Mouse (Mus musculus) CH12.LX (cell line): ENCODE results near the gene Prdm10. TPM values are rescaled to one million over a fixed set of nuclear protein-coding genes. Genes with fewer than 3 reads are reported as not detected.

Experiments used
- DNase-seq: peaks from one replicate; pipeline ENCODE4 v3.0.0-alpha.2; 2013; ENCODE audit errors: extremely low read depth
- H3K27ac ChIP-seq: 2 replicates; pipeline ENCODE4 v1.5.1; 2012; ENCODE audit warnings: low read depth, mild to moderate bottlenecking, control low read depth, moderate library complexity; ENCODE audit not compliant: insufficient read depth
- H3K27me3 ChIP-seq: replicated peaks from 2 replicates; pipeline ENCODE3; 2012; ENCODE audit warnings: inconsistent platforms
- H3K36me3 ChIP-seq, 2 experiments: replicated peaks in 1 of 2; 2 replicates each; pipeline versions ENCODE3 to v1.6.1; 2012; ENCODE audit warnings: inconsistent platforms in 1 of 2, low read length in 1 of 2, mild to moderate bottlenecking in 1 of 2, mixed read lengths in 1 of 2, moderate library complexity in 1 of 2; ENCODE audit not compliant: control insufficient read depth in 1 of 2, insufficient read depth in 1 of 2
- H3K4me1 ChIP-seq, 2 experiments: 2 replicates each; pipeline ENCODE4 v1.6.1; 2012; ENCODE audit warnings: inconsistent platforms in 1 of 2, moderate library complexity in 1 of 2; ENCODE audit not compliant: insufficient read depth in 2 of 2, control insufficient read depth in 1 of 2
- H3K4me2 ChIP-seq: 2 replicates; pipeline ENCODE4 v1.6.1; 2012; ENCODE audit warnings: low read depth, mild to moderate bottlenecking, control low read depth; ENCODE audit not compliant: poor library complexity, insufficient read depth, severe bottlenecking
- H3K4me3 ChIP-seq, 3 experiments: fragments of 150-350 bp in 1 of 3; sonication (generic) in 1 of 3; replicated peaks in 1 of 3; 2 replicates each; pipeline versions ENCODE3 to v1.5.1; 2011 to 2012; ENCODE audit warnings: low read depth in 2 of 3, low read length in 2 of 3, mild to moderate bottlenecking in 2 of 3, moderate library complexity in 2 of 3, control low read depth in 1 of 3, improper control_type of control experiment in 1 of 3, inconsistent platforms in 1 of 3, mixed read lengths in 1 of 3; ENCODE audit not compliant: poor library complexity in 1 of 3
- H3K79me2 ChIP-seq: replicated peaks from 2 replicates; pipeline ENCODE4 v1.6.1; 2012; ENCODE audit warnings: mild to moderate bottlenecking, moderate library complexity; ENCODE audit not compliant: control insufficient read depth, poor library complexity, insufficient read depth, severe bottlenecking; ENCODE audit errors: extremely low read depth
- H3K9ac ChIP-seq: 2 replicates; pipeline ENCODE4 v1.6.1; 2012; ENCODE audit warnings: low read depth, mild to moderate bottlenecking, control low read depth, moderate library complexity; ENCODE audit not compliant: insufficient read depth
- H3K9me3 ChIP-seq: replicated peaks from 2 replicates; pipeline ENCODE3; 2012; ENCODE audit warnings: low read length, inconsistent platforms, mixed read lengths
- CTCF ChIP-seq, 2 experiments: IDR thresholded peaks in 1 of 2; conservative IDR thresholded peaks in 1 of 2; 2 replicates each; pipeline ENCODE4 v1.5.1; 2011 to 2012; ENCODE audit warnings: low read depth in 2 of 2, low read length in 2 of 2, improper control_type of control experiment in 1 of 2, inconsistent platforms in 1 of 2, mild to moderate bottlenecking in 1 of 2, moderate library complexity in 1 of 2
- EP300 ChIP-seq: IDR thresholded peaks from 2 replicates; pipeline ENCODE4 v1.6.1; 2011; ENCODE audit warnings: low read length, improper control_type of control experiment
- GABPA ChIP-seq: IDR thresholded peaks from 2 replicates; pipeline ENCODE4 v1.6.1; 2012; ENCODE audit warnings: low read depth, low read length, improper control_type of control experiment, inconsistent platforms; ENCODE audit not compliant: insufficient replicate concordance
- HCFC1 ChIP-seq: IDR thresholded peaks from 2 replicates; pipeline ENCODE4 v1.6.1; 2012; ENCODE audit warnings: low read depth, mild to moderate bottlenecking, inconsistent platforms, low read length, improper control_type of control experiment
- IRF4 ChIP-seq: IDR thresholded peaks from 2 replicates; pipeline ENCODE4 v1.6.1; 2014; ENCODE audit warnings: low read depth, mild to moderate bottlenecking, inconsistent platforms, low read length, improper control_type of control experiment
- JUND ChIP-seq: conservative IDR thresholded peaks from 2 replicates; pipeline ENCODE4 v1.6.1; 2011; ENCODE audit warnings: low read depth, low read length, improper control_type of control experiment
- KAT2A ChIP-seq: IDR thresholded peaks from 2 replicates; pipeline ENCODE4 v1.6.1; 2012; ENCODE audit warnings: low read length, improper control_type of control experiment, inconsistent platforms; ENCODE audit not compliant: insufficient replicate concordance
- MAFK ChIP-seq: IDR thresholded peaks from 2 replicates; pipeline ENCODE4 v1.6.1; 2011; ENCODE audit warnings: low read length, improper control_type of control experiment; ENCODE audit not compliant: insufficient replicate concordance
- MAX ChIP-seq: IDR thresholded peaks from 2 replicates; pipeline ENCODE4 v1.6.1; 2011; ENCODE audit warnings: low read length, improper control_type of control experiment
- MAZ ChIP-seq: IDR thresholded peaks from 2 replicates; pipeline ENCODE4 v1.6.1; 2012; ENCODE audit warnings: low read depth, mild to moderate bottlenecking, inconsistent platforms, low read length, improper control_type of control experiment, moderate library complexity
- MXI1 ChIP-seq: IDR thresholded peaks from 2 replicates; pipeline ENCODE4 v1.6.1; 2011; ENCODE audit warnings: mild to moderate bottlenecking, low read depth, low read length, improper control_type of control experiment
- MYC ChIP-seq: IDR thresholded peaks from 2 replicates; pipeline ENCODE4 v1.6.1; 2011; ENCODE audit warnings: low read depth, mild to moderate bottlenecking, improper control_type of control experiment, low read length
- NELFE ChIP-seq: IDR thresholded peaks from 2 replicates; pipeline ENCODE4 v1.6.1; 2011; ENCODE audit warnings: low read depth, low read length, improper control_type of control experiment
- PAX5 ChIP-seq: IDR thresholded peaks from 2 replicates; pipeline ENCODE4 v1.6.1; 2012; ENCODE audit warnings: low read length, inconsistent platforms, mixed read lengths
- POLR2AphosphoS2 ChIP-seq: IDR thresholded peaks from 2 replicates; pipeline ENCODE4 v1.6.1; 2011; ENCODE audit warnings: low read depth, low read length, improper control_type of control experiment
- RAD21 ChIP-seq: IDR thresholded peaks from 2 replicates; pipeline ENCODE4 v1.6.1; 2011; ENCODE audit warnings: low read depth, mild to moderate bottlenecking, low read length, improper control_type of control experiment, moderate library complexity
- SMC3 ChIP-seq: IDR thresholded peaks from 2 replicates; pipeline ENCODE4 v1.6.1; 2011; ENCODE audit warnings: low read depth, low read length, improper control_type of control experiment
- TCF12 ChIP-seq: IDR thresholded peaks from 2 replicates; pipeline ENCODE4 v1.6.1; 2014; ENCODE audit warnings: low read depth, mild to moderate bottlenecking, inconsistent platforms, low read length, improper control_type of control experiment
- UBTF ChIP-seq: IDR thresholded peaks from 2 replicates; pipeline ENCODE4 v1.6.1; 2012; ENCODE audit warnings: low read depth, mild to moderate bottlenecking, inconsistent platforms, low read length, improper control_type of control experiment, moderate library complexity
- ZC3H11A ChIP-seq: IDR thresholded peaks from 2 replicates; pipeline ENCODE4 v1.6.1; 2012; ENCODE audit warnings: low read depth, mild to moderate bottlenecking, inconsistent platforms, low read length, improper control_type of control experiment
- ZMIZ1 ChIP-seq: IDR thresholded peaks from 2 replicates; pipeline ENCODE4 v1.6.1; 2012; ENCODE audit warnings: low read depth, mild to moderate bottlenecking, inconsistent platforms, low read length, improper control_type of control experiment
- dilution Hi-C: fragments of 300-500 bp; cut with MboI; formaldehyde crosslinking; loops from 2 replicates; pipeline ENCODE4 v1.14.3; 2020; ENCODE audit warnings: low sequenced_read_pairs; ENCODE audit not compliant: extremely low pct_unique_long_range_greater_than_20kb, extremely low pct_ligation_motif_present
- in situ Hi-C: fragments of 300-500 bp; cut with MboI; formaldehyde crosslinking; loops from 3 replicates; pipeline ENCODE4 v1.14.3; 2019; ENCODE audit warnings: low sequenced_read_pairs, low pct_ligation_motif_present, low pct_unique_long_range_greater_than_20kb, mixed read lengths
- polyA plus RNA-seq: library from polyadenylated mRNA; unstranded; fragments of >175 nt; gene quantifications from 2 replicates; pipeline ENCODE4 v1.2.1, GENCODE M21; 2012; ENCODE audit warnings: low read depth; ENCODE audit not compliant: insufficient read length
- total RNA-seq, 2 experiments: library from RNA; depleted of rRNA; stranded (reverse); fragments of 300-350 nt in 1 of 2; fragments of >200 nt in 1 of 2; gene quantifications; 2 replicates each; pipeline ENCODE4 v1.2.3; 2012 to 2014

The Prdm10 gene
- total and polyA plus RNA-seq, 3 experiments, result 4.5 to 6.7 (median 4.7) TPM

- Histone ChIP-seq H3K27me3 (no peaks in the 10 kb centered on the region), H3K4me3 (no peak overlapping the region), H3K79me2 (no peaks in the 10 kb centered on the region), H3K9ac (no peak overlapping the region), H3K27ac (no peak overlapping the region), H3K36me3 (peaks cover 72 to 82% of the 10 kb centered on the region in 2 experiments), H3K4me1 (no peaks in the 10 kb centered on the region), H3K4me2 (no peak overlapping the region), H3K9me3 (no peaks in the 10 kb centered on the region)
- dilution Hi-C loops, result no loop called here
- in situ Hi-C loops, result loop anchor here (10.0 kb wide), 1 partner anchor 150 kb away; no protein-coding TSS in a partner anchor
- TF ChIP-seq JUND (no peak), RAD21 (no peak), NELFE (no peak), MAFK (peak; percentile 81), UBTF (no peak), GABPA (no peak), MAZ (no peak), MXI1 (no peak), MAX (no peak), CTCF (conservative IDR thresholded peaks at IDR 0.05 in 1 of 2, IDR thresholded peaks at IDR 0.05 in 1 of 2; ENCODE audit: low read depth in 2 of 2, low read length in 2 of 2) (peak in 1 of 2 experiments; percentile 15; a peak in 1 of 4 replicates), KAT2A (no peak), PAX5 (no peak), POLR2AphosphoS2 (no peak), ZMIZ1 (no peak), ZC3H11A (no peak), TCF12 (no peak)
- no peak for DNase-seq
Observed at GRCm38 (mm10) chr9:31404311-31404710, 124.0 kb downstream of the Prdm10 start.

- Histone ChIP-seq H3K79me2 (no peaks in the 10 kb centered on the region), H3K4me1 (no peaks in the 10 kb centered on the region), H3K36me3 (peaks cover 72 to 83% of the 10 kb centered on the region in 2 experiments), H3K9me3 (no peaks in the 10 kb centered on the region), H3K4me3 (no peak overlapping the region), H3K27me3 (no peaks in the 10 kb centered on the region), H3K4me2 (no peak overlapping the region), H3K9ac (no peak overlapping the region), H3K27ac (no peak overlapping the region)
- dilution Hi-C loops, result no loop called here
- DNase-seq, result peak; percentile 35
- in situ Hi-C loops, result loop anchor here (10.0 kb wide), 1 partner anchor 150 kb away; no protein-coding TSS in a partner anchor
- peak; percentile 73 to 81; a peak in 3 of 4 replicates for TF ChIP-seq CTCF (conservative IDR thresholded peaks at IDR 0.05 in 1 of 2, IDR thresholded peaks at IDR 0.05 in 1 of 2; ENCODE audit: low read depth in 2 of 2, low read length in 2 of 2)
- no peak for TF ChIP-seq MYC
- TF ChIP-seq KAT2A, result no peak
- peak; percentile 56 for TF ChIP-seq SMC3
- TF ChIP-seq HCFC1, result no peak
- TF ChIP-seq EP300, result no peak
- no peak for TF ChIP-seq UBTF
- peak; percentile 44 for TF ChIP-seq RAD21
- no peak for TF ChIP-seq IRF4
Observed at GRCm38 (mm10) chr9:31405217-31405616, 124.9 kb downstream of the Prdm10 start.
